Mouse (Mus musculus) heart, postnatal 14 days (tissue): Measurements from ENCODE around the gene Pspc1. TPM values are rescaled to one million over a fixed set of nuclear protein-coding genes. Genes with fewer than 3 reads are reported as not detected.

Source experiments
- DNase-seq, 2 experiments: peaks; one replicate each; pipeline ENCODE4 v3.0.0; 2021 to 2022
- intact Hi-C: fragments of 180-260 bp; cut with DNase I; formaldehyde crosslinking; loops from one replicate; pipeline ENCODE4 v1.15.1; 2025
- total RNA-seq, 2 experiments: library from RNA; stranded (reverse); gene quantifications; 2 replicates each; pipeline ENCODE4 v1.2.3; 2021

Pspc1 gene
- total RNA-seq, 2 experiments from 2014 or later, result 13.3 to 16.4 TPM

DNA sequence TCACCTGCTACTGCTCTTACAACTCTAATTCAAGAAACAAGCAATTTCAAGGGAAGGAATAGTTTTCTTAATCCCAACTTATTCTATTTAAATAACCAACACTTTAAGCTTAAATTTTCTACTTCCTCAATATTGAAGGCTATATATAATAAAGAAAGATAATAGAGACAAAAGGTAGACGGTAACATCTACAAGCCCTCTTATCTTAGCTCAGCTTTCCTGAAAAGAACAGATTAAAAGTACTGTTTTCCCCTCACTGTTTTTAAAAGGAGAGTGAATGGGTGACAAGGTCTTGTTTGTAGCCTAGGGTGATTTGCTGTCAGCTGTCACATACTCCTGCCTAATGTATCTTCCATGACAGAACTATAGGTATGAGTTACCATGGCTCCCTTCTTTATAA, 51.6 kb downstream of the Pspc1 start:
- intact Hi-C loops, result no loop called here
- no peak for DNase-seq

GRCm38 (mm10) chr14:56705687-56706086, 72.4 kb downstream of the Pspc1 start:
- no peak for DNase-seq
- intact Hi-C loops, result no loop called here

GRCm38 (mm10) chr14:56702644-56703043, 75.5 kb downstream of the Pspc1 start:
- no peak for DNase-seq
- intact Hi-C loops, result no loop called here

GRCm38 (mm10) chr14:56697836-56698235, 80.3 kb downstream of the Pspc1 start:
- intact Hi-C loops, result no loop called here
- DNase-seq, result no peak

- DNase-seq, result no peak
- intact Hi-C loops, result no loop called here
These were observed 82.6 kb downstream of the Pspc1 start for GRCm38 (mm10) chr14:56695495-56695894.

- intact Hi-C loops, result no loop called here
- DNase-seq, result no peak
These were observed 88.3 kb downstream of the Pspc1 start for GRCm38 (mm10) chr14:56689766-56690165.

- DNase-seq, result no peak
- intact Hi-C loops, result no loop called here
These were observed 89.0 kb downstream of the Pspc1 start for GRCm38 (mm10) chr14:56689116-56689515.

DNA sequence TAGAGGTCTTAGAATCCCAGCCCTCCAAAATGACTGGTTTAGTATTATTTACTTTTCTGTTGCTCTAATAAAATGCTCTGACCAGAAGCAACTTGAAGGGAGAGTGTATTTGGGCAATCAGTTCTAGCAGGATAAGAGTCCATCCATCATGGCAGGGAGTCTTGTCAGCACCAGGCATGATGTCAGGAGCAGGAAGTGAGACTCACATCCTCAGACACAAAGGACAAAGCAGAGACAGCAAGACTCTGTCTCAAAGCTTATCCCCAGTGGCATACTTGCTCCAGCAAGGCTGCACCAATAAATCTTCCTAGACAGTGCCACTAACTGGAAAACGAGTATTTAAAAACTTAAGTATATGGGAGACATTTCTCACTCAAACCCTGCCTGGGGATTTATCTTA, 92.7 kb downstream of the Pspc1 start:
- DNase-seq, result no peak
- intact Hi-C loops, result no loop called here

Other genes with a start within 250 kb of the Pspc1 start
- gene Cenpj, start 202.9 kb downstream of the Pspc1 start, total RNA-seq, result 1 to 10 TPM; 2.7 to 3.5 TPM
- gene Parp4, start 202.7 kb downstream of the Pspc1 start, total RNA-seq, result 10 to 100 TPM; 26.5 to 26.7 TPM
- 10 to 100 TPM; 23.9 to 26.8 TPM for gene Mphosph8, start 110.1 kb downstream of the Pspc1 start, total RNA-seq
- 10 to 100 TPM; 23.9 to 24.7 TPM for gene Zmym5, start 33.4 kb upstream of the Pspc1 start, total RNA-seq
- gene Zmym2, start 108.3 kb upstream of the Pspc1 start, total RNA-seq, result 10 to 100 TPM; 42.9 to 44.7 TPM